Mouse (Mus musculus) large intestine, adult 2 months (tissue): ENCODE data around the gene Odf3l2. TPM values are rescaled to one million over a fixed set of nuclear protein-coding genes. Genes with fewer than 3 reads are reported as not detected.

ENCODE experiments used
- DNase-seq: peaks from one replicate; pipeline ENCODE4 v3.0.0-alpha.2; 2012; ENCODE audit warnings: low read depth, low spot score
- WGBS: fragments of 180-500 bp; shearing (Covaris S2); methylation state at CpG from one replicate; pipeline ENCODE4 v1.1.7; 2018; 5-methylcytosine and 5-hydroxymethylcytosine counted together
- polyA plus RNA-seq: library from polyadenylated mRNA; depleted of rRNA; stranded (reverse); fragments of >200 nt; gene quantifications from 2 replicates; pipeline ENCODE4 v1.2.3, GENCODE M21; 2012

Gene Odf3l2
- polyA plus RNA-seq, 1 experiment: 0.06 TPM

DNA sequence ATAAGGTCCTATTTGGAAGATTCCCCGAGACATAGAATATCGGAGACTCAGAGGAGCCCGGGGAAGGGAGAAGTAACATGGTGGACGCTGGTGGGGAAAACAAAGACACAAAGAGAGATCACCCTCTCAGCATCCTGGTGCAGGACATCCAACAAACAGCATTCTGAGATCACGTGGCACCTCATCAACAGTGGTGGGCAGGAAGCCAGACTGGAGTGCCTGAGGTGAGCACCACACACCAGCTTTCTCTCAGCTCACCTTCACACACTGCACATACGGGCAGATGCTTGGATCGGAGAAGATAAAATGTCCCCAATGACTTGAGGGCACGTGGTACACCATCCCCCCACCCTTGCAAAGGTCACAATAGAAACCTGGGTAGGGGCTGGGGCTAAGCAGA is 9.3 kb downstream of the Odf3l2 start:
- WGBS: 87% methylated on average over 8 of the region's 8 CpGs

GRCm38 (mm10) chr10:79633006-79633777 is 12.3 kb downstream of the Odf3l2 start:
- no peak for DNase-seq

More for the DNA sequence above, 9.3 kb downstream of the Odf3l2 start:
- DNase-seq: no peak

GRCm38 (mm10) chr10:79631432-79631831 is 14.1 kb downstream of the Odf3l2 start:
- DNase-seq: no peak
- 68% methylated on average over 4 of the region's 4 CpGs for WGBS

More at GRCm38 (mm10) chr10:79633006-79633777, 12.3 kb downstream of the Odf3l2 start:
- WGBS: 76% methylated on average over 17 of the region's 17 CpGs

GRCm38 (mm10) chr10:79628377-79628776 is 17.2 kb downstream of the Odf3l2 start:
- DNase-seq: no peak
- WGBS: 81% methylated on average over 5 of the region's 5 CpGs

- no peak for DNase-seq
- WGBS: 85% methylated on average over 10 of the region's 10 CpGs
These were observed 19.4 kb downstream of the Odf3l2 start for GRCm38 (mm10) chr10:79626156-79626555.

- DNase-seq: no peak
- 73% methylated on average over 9 of the region's 9 CpGs for WGBS
These were observed 20.1 kb downstream of the Odf3l2 start for GRCm38 (mm10) chr10:79625398-79625797.

GRCm38 (mm10) chr10:79623950-79624349 is 21.6 kb downstream of the Odf3l2 start:
- WGBS: 69% methylated on average over 12 of the region's 12 CpGs
- no peak for DNase-seq

GRCm38 (mm10) chr10:79616376-79616775 is 29.2 kb downstream of the Odf3l2 start:
- no peak for DNase-seq
- 90% methylated on average over 5 of the region's 5 CpGs for WGBS

DNA sequence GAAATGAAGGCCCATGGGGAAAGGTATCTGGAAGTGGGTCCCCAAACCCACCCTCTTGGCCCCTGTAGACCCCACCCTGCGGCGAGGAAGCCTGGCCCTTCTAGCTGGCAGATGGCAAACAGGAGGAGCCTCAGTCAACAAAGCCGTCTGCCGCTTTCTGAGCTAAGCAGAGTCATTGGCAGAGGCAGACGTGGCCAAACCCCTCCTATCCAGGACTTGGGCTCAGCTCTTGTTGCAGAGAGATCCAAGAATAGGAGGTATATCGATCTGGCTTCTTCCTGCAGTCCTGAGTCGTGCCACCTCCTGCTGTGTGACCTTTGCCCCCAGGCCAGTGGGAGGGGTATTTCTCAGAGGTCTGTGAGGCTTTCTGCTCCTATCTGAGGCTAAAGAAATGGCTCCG is 29.7 kb downstream of the Odf3l2 start:
- no peak for DNase-seq
- WGBS: 11% methylated on average over 8 of the region's 8 CpGs

- WGBS: 75% methylated on average over 1 of the region's 1 CpGs
- no peak for DNase-seq
These were observed 31.3 kb downstream of the Odf3l2 start for GRCm38 (mm10) chr10:79614305-79614643.

- WGBS: 2% methylated on average over 60 of the region's 60 CpGs
- peak; percentile 37 for DNase-seq
These were observed 31.8 kb downstream of the Odf3l2 start, which contains the start of gene C2cd4c for GRCm38 (mm10) chr10:79613578-79614304. C2cd4c (minus strand) TSS chr10:79614025.

- DNase-seq: no peak
- WGBS: 15% methylated on average over 51 of the region's 51 CpGs
These were observed 33.1 kb downstream of the Odf3l2 start for GRCm38 (mm10) chr10:79612192-79613135.

GRCm38 (mm10) chr10:79611296-79611695 is 34.2 kb downstream of the Odf3l2 start:
- no peak for DNase-seq
- WGBS: 43% methylated on average over 5 of the region's 5 CpGs

GRCm38 (mm10) chr10:79609276-79609675 is 36.3 kb downstream of the Odf3l2 start:
- 68% methylated on average over 3 of the region's 3 CpGs for WGBS

DNA sequence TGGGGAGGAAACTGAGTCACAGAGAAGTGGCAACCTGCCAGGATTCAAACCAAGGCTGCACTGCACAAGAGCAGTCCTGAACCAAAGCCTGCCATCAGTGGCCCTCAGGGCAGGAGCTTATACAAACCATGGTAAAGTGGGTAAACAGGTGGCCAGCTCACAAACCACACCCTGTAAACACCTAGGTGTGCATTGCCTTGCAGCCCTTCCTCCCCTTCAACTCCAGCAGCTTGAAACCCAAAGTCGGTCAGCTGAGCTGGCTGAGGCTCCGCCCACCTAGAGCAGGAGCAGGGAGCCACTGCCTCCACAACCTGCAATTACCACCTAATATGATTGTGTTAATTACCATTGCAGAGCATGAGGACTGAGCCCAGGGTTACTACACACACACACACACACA is 37.6 kb downstream of the Odf3l2 start:
- 20% methylated on average over 2 of the region's 2 CpGs for WGBS
- no peak for DNase-seq

More at GRCm38 (mm10) chr10:79609276-79609675, 36.3 kb downstream of the Odf3l2 start:
- no peak for DNase-seq

- 63% methylated on average over 4 of the region's 4 CpGs for WGBS
- DNase-seq: no peak
These were observed 39.0 kb downstream of the Odf3l2 start for GRCm38 (mm10) chr10:79606537-79606936.

GRCm38 (mm10) chr10:79597936-79598230 is 47.7 kb downstream of the Odf3l2 start:
- DNase-seq: no peak
- WGBS: 76% methylated on average over 4 of the region's 4 CpGs

GRCm38 (mm10) chr10:79597051-79597935 is 48.2 kb downstream of the Odf3l2 start:
- 39% methylated on average over 13 of the region's 13 CpGs for WGBS
- no peak for DNase-seq

DNA sequence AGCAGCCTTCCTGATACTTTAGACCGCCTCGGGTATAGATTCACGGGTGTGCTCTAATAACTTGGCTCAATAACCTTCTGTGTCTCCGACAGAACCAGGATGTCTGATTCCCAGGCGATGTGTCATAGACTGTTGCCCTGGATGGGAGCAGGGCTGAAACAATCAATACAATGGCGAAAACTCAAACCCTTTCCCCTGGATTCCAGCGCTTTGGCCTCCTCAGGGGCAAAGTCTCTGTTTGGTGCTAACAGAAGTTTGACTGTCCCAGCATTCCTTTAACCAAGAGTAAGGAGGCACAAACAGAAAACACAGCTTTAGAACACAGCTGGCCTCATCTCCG is 50.0 kb downstream of the Odf3l2 start:
- DNase-seq: no peak
- 50% methylated on average over 8 of the region's 8 CpGs for WGBS
